Mouse (Mus musculus) liver, embryonic 12.5 days (tissue): ENCODE measurements at regions not wholly inside any gene's neighbourhood (a gene's known extent, or its start where the extent isn't known, plus 50 kb on each side); places are given as distances from the start of the nearest gene placed in this dataset.

ENCODE experiments used
- ATAC-seq: fragments of 200-750 bp; cut with Nextera tagmentation; 2 replicates; pipeline ENCODE4 v1.8.0; 2017; ENCODE audit warnings: moderate number of reproducible peaks, mild to moderate bottlenecking, moderate library complexity
- H3K27ac ChIP-seq: fragments of 300-500 bp; sonication (generic); 2 replicates; pipeline ENCODE4 v1.5.1; 2016; ENCODE audit warnings: mild to moderate bottlenecking
- H3K27me3 ChIP-seq: fragments of 300-500 bp; sonication (generic); replicated peaks from 2 replicates; pipeline ENCODE4 v1.6.1; 2016; ENCODE audit warnings: mild to moderate bottlenecking, moderate library complexity
- H3K36me3 ChIP-seq: fragments of 300-500 bp; sonication (generic); 2 replicates; pipeline ENCODE4 v1.6.1; 2016; ENCODE audit warnings: mild to moderate bottlenecking, moderate library complexity
- H3K4me1 ChIP-seq: fragments of 300-500 bp; sonication (generic); 2 replicates; pipeline ENCODE4 v1.6.1; 2016
- H3K4me2 ChIP-seq: fragments of 300-500 bp; sonication (generic); 2 replicates; pipeline ENCODE4 v1.6.1; 2016; ENCODE audit warnings: mild to moderate bottlenecking, moderate library complexity
- H3K4me3 ChIP-seq: fragments of 300-500 bp; sonication (generic); 2 replicates; pipeline ENCODE4 v1.5.1; 2016; ENCODE audit warnings: mild to moderate bottlenecking, moderate library complexity
- H3K9ac ChIP-seq: fragments of 300-500 bp; sonication (generic); 2 replicates; pipeline ENCODE4 v1.6.1; 2016; ENCODE audit warnings: mild to moderate bottlenecking, moderate library complexity
- H3K9me3 ChIP-seq: fragments of 300-500 bp; sonication (generic); replicated peaks from 2 replicates; pipeline ENCODE4 v1.6.1; 2016; ENCODE audit warnings: mild to moderate bottlenecking, moderate library complexity
- WGBS: fragments of 180-500 bp; shearing (Covaris S2); methylation state at CpG from one replicate; pipeline ENCODE4 v1.1.7; 2016; ENCODE audit not compliant: insufficient replicate concordance; 5-methylcytosine and 5-hydroxymethylcytosine counted together

- Histone ChIP-seq H3K9me3 (no peaks in the 10 kb centered on the region), H3K4me1 (no peaks in the 10 kb centered on the region), H3K4me3 (no peak overlapping the region), H3K27me3 (no peaks in the 10 kb centered on the region), H3K9ac (no peak overlapping the region), H3K4me2 (no peak overlapping the region), H3K36me3 (no peaks in the 10 kb centered on the region), H3K27ac (no peak overlapping the region)
- no peak for ATAC-seq
- WGBS, result 39% methylated on average over 1 of the region's 1 CpGs
Observed at GRCm38 (mm10) chr14:123219590-123219989, 235.8 kb upstream of the Tmtc4 start.

GRCm38 (mm10) chr14:123210241-123210640, 226.4 kb upstream of the Tmtc4 start:
- Histone ChIP-seq H3K9ac (no peak overlapping the region), H3K9me3 (no peaks in the 10 kb centered on the region), H3K4me3 (no peak overlapping the region), H3K4me2 (no peak overlapping the region), H3K36me3 (no peaks in the 10 kb centered on the region), H3K4me1 (no peaks in the 10 kb centered on the region), H3K27ac (no peak overlapping the region), H3K27me3 (no peaks in the 10 kb centered on the region)
- WGBS, result 65% methylated on average over 3 of the region's 3 CpGs
- ATAC-seq, result no peak

- H3K9me3 ChIP-seq, result no peaks in the 10 kb centered on the region
- no peak overlapping the region for H3K27ac ChIP-seq
- no peak overlapping the region for H3K9ac ChIP-seq
- ATAC-seq, result no peak
- no peaks in the 10 kb centered on the region for H3K4me1 ChIP-seq
- no peak overlapping the region for H3K4me2 ChIP-seq
- WGBS, result 51% methylated on average over 2 of the region's 2 CpGs
- no peak overlapping the region for H3K4me3 ChIP-seq
- no peaks in the 10 kb centered on the region for H3K27me3 ChIP-seq
- H3K36me3 ChIP-seq, result no peaks in the 10 kb centered on the region
Observed at GRCm38 (mm10) chr14:123202848-123203247, 219.0 kb upstream of the Tmtc4 start.

- Histone ChIP-seq H3K27ac (no peak overlapping the region), H3K4me1 (no peaks in the 10 kb centered on the region), H3K9ac (no peak overlapping the region), H3K9me3 (no peaks in the 10 kb centered on the region), H3K4me3 (no peak overlapping the region), H3K27me3 (no peaks in the 10 kb centered on the region), H3K4me2 (no peak overlapping the region), H3K36me3 (no peaks in the 10 kb centered on the region)
- no peak for ATAC-seq
- 66% methylated on average over 4 of the region's 4 CpGs for WGBS
Observed at GRCm38 (mm10) chr14:123202313-123202712, 218.5 kb upstream of the Tmtc4 start.

GRCm38 (mm10) chr14:123201426-123202274, 217.8 kb upstream of the Tmtc4 start:
- Histone ChIP-seq H3K9ac (no peak overlapping the region), H3K9me3 (no peaks in the 10 kb centered on the region), H3K27me3 (no peaks in the 10 kb centered on the region), H3K36me3 (no peaks in the 10 kb centered on the region), H3K4me3 (no peak overlapping the region), H3K27ac (no peak overlapping the region), H3K4me2 (no peak overlapping the region), H3K4me1 (no peaks in the 10 kb centered on the region)
- WGBS, result 63% methylated on average over 14 of the region's 14 CpGs
- ATAC-seq, result no peak

DNA sequence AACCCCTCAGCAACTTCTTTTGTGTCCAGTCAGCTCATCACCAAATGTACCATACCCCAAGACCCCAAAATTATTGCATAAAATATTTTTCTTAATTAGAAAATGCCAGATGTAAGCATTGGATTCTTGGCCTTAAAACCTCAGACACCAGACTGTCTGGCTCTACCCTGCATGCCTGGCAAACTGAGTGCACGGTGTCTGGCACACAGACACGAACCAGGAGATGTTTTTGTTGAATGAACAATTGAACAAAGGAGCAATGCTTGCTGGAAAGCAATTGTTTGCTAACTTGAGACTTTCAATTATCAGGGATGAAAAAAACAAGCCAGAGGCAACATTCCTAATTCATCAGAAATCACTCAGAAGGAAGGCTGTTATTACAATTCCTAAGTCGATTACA, 215.3 kb upstream of the Tmtc4 start:
- H3K9ac ChIP-seq, result no peak overlapping the region
- H3K4me1 ChIP-seq, result no peaks in the 10 kb centered on the region
- no peak for ATAC-seq
- WGBS, result 70% methylated on average over 3 of the region's 3 CpGs
- no peak overlapping the region for H3K4me2 ChIP-seq
- H3K27ac ChIP-seq, result no peak overlapping the region
- no peak overlapping the region for H3K4me3 ChIP-seq
- H3K9me3 ChIP-seq, result no peaks in the 10 kb centered on the region
- H3K36me3 ChIP-seq, result no peaks in the 10 kb centered on the region
- no peaks in the 10 kb centered on the region for H3K27me3 ChIP-seq

DNA sequence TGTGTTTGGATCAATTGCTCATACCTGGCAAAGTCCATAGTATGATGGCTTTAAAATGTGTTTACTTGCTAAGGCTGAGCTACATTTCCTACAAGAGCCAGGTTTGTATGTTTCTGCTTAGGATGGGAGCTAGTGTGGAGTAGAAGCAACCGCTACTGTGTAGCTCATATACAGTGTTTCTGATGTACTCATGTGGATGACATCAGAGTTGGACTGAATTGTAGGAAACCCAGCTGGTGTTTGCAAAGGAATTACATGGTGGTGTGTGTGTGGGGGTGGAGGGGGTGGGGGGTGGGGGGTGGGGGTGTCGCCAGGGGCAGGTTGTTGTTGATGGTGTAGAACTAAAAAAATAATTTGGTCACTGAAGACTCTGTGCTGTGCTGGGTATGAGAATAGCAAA, 208.7 kb upstream of the Tmtc4 start:
- no peak overlapping the region for H3K27ac ChIP-seq
- no peaks in the 10 kb centered on the region for H3K4me1 ChIP-seq
- H3K9ac ChIP-seq, result no peak overlapping the region
- H3K4me2 ChIP-seq, result no peak overlapping the region
- no peaks in the 10 kb centered on the region for H3K36me3 ChIP-seq
- H3K9me3 ChIP-seq, result no peaks in the 10 kb centered on the region
- WGBS, result 67% methylated on average over 2 of the region's 2 CpGs
- H3K4me3 ChIP-seq, result no peak overlapping the region
- H3K27me3 ChIP-seq, result no peaks in the 10 kb centered on the region
- ATAC-seq, result no peak

DNA sequence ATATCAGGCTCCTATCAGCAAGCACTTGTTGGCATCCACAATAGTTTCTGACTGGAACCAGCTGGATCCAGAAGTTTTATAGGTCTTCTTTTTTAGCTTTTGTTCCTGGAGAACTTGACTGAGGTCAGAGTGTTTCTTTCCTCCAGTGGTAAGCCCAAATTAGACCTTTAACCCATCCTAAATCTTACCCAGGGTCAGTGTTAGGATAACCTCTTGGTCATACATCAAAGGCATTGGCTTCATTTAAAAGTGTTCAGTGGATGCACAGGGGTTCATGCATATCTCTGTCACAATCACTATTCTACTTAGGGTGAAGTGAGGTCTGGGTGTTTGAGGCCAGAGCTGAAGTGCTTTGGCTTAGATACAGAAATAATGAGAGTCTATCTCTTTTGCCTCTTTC, 206.9 kb upstream of the Tmtc4 start:
- Histone ChIP-seq H3K9me3 (no peaks in the 10 kb centered on the region), H3K4me3 (no peak overlapping the region), H3K4me1 (no peaks in the 10 kb centered on the region), H3K27me3 (no peaks in the 10 kb centered on the region), H3K9ac (no peak overlapping the region), H3K4me2 (no peak overlapping the region), H3K27ac (no peak overlapping the region), H3K36me3 (no peaks in the 10 kb centered on the region)
- no peak for ATAC-seq

DNA sequence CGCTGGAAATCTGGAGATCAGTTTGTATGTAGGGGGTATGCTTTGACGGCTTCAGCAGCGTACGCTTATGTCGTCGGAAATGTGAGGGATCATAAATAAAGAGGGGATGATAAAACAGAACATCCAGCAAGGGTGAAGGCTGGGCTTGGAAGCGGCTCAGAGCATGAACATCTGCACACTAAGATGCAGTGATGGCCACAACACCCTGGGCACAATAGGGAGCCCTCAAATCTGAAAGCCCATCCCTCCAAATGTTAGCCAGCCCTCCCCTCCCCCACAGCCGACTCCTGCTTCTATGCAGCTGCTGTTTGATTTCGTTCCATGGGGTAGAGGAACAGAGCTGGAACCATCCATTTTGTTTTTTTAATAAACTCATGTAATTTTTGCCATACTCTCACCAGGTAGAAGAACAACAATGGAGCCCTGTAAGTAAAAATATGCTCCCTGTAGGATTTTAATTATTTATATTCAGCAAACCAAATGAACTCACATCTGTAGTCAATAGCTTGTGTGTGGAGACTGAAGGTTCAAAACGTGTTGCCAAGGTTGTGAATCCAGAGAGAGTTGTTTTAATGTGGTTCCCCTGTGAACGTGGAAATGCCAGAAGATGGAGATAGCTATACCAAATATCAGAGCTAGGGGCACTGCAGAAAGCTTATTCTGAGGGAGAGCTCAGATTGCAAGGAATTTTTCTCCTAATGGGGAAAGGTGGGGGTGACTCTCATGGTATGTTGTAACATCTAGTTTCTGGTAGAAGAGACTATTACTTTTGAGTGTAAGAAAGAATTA, 203.6 kb upstream of the Tmtc4 start:
- H3K36me3 ChIP-seq, result no peaks in the 10 kb centered on the region
- no peak for ATAC-seq

DNA sequence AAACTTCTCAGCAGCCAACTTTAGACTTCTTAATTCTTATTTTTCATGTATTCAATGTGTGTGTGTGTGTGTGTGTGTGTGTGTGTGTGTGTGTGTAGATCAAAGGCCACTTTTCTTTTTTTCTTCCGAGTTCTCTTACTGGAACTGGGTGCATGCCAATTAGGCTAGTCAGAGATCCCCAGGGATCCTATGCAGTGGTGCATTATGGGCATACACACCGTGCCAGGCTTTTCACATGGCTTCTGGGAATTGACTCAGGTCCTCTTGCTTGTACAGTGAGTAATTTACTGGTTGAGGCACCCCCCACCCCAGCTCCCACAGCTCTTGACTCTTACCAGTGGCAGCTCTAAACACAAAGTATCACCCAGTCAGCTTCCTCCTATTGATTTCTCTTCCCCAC, 189.3 kb upstream of the Tmtc4 start:
- Histone ChIP-seq H3K9me3 (no peaks in the 10 kb centered on the region), H3K4me2 (no peak overlapping the region), H3K4me3 (no peak overlapping the region), H3K4me1 (no peaks in the 10 kb centered on the region), H3K9ac (no peak overlapping the region), H3K36me3 (no peaks in the 10 kb centered on the region), H3K27me3 (no peaks in the 10 kb centered on the region), H3K27ac (no peak overlapping the region)
- ATAC-seq, result no peak
- WGBS, result 27% methylated on average over 1 of the region's 2 CpGs

More for the DNA sequence above, 203.6 kb upstream of the Tmtc4 start:
- H3K4me3 ChIP-seq, result no peak overlapping the region
- no peaks in the 10 kb centered on the region for H3K9me3 ChIP-seq
- H3K4me1 ChIP-seq, result no peaks in the 10 kb centered on the region
- H3K27ac ChIP-seq, result no peak overlapping the region
- H3K4me2 ChIP-seq, result no peak overlapping the region
- H3K27me3 ChIP-seq, result no peaks in the 10 kb centered on the region
- H3K9ac ChIP-seq, result no peak overlapping the region
- WGBS, result 53% methylated on average over 11 of the region's 11 CpGs

- Histone ChIP-seq H3K4me3 (no peak overlapping the region), H3K4me2 (no peak overlapping the region), H3K36me3 (no peaks in the 10 kb centered on the region), H3K9me3 (no peaks in the 10 kb centered on the region), H3K4me1 (no peaks in the 10 kb centered on the region), H3K27ac (no peak overlapping the region), H3K27me3 (no peaks in the 10 kb centered on the region), H3K9ac (no peak overlapping the region)
- no peak for ATAC-seq
- 16% methylated on average over 1 of the region's 1 CpGs for WGBS
Observed at GRCm38 (mm10) chr14:123171865-123172264, 188.0 kb upstream of the Tmtc4 start.

DNA sequence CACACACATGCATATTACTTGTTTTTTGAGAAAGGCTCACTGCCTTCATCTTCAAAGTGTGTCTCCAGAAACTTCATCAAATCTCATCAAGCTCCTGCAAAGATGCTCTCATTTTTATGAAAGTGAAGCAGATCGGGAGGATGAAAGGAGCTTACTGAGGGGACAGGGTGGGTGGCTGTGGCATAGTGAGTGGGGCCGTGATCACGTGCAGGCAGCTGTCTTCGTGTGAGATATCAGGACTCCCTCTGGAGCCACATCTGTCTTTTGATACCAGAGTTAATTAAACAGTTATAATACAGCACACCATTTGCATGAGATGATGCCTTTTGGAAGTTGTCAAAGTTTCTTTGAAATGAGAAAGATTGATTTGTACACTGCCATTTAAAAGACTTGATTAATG, 180.0 kb upstream of the Tmtc4 start:
- no peaks in the 10 kb centered on the region for H3K36me3 ChIP-seq
- no peaks in the 10 kb centered on the region for H3K4me1 ChIP-seq
- H3K4me3 ChIP-seq, result no peak overlapping the region
- no peaks in the 10 kb centered on the region for H3K9me3 ChIP-seq
- no peak for ATAC-seq
- H3K9ac ChIP-seq, result no peak overlapping the region
- H3K4me2 ChIP-seq, result no peak overlapping the region
- no peaks in the 10 kb centered on the region for H3K27me3 ChIP-seq
- 62% methylated on average over 4 of the region's 4 CpGs for WGBS
- H3K27ac ChIP-seq, result no peak overlapping the region
